In genomic region chr14:60586687-60587453, GRCm38 (mm10) we compare ENCODE assay signal across 8 mouse cellular contexts. TPM values are rescaled to one million over a fixed set of nuclear protein-coding genes. Genes with fewer than 3 reads are reported as not detected.
DNase-seq lines count a peak whose midpoint lies in the region; ATAC-seq and TF ChIP-seq lines count a peak whose summit lies in the region.

No protein-coding gene starts in this region.

- peaks cover 19% of the 10 kb centered on the region for H3K4me1 ChIP-seq in kidney, embryonic 14.5 days (ENCODE audit: control insufficient read depth, insufficient read depth, low read length)
- H3K4me1 ChIP-seq in limb, embryonic 13.5 days = peaks cover 23% of the 10 kb centered on the region

- no peak for DNase-seq in kidney, postnatal 10 days
- peak; percentile 71 for DNase-seq in brain, embryonic 14.5 days (ENCODE audit: low read depth)
- DNase-seq in heart, adult 8-10 months (ENCODE audit: low spot score) = peak; percentile 41
- DNase-seq in ovary, postnatal 10 days (ENCODE audit: low spot score) = no peak

- peak; percentile 57; the same call in 1 of the 2 replicates for ATAC-seq in kidney, embryonic 14.5 days (ENCODE audit: low FRiP score, low TSS enrichment)
- no peak for ATAC-seq in limb, embryonic 13.5 days (ENCODE audit: low FRiP score, low read depth)
- ATAC-seq in megakaryocyte, adult 5-6 weeks (ENCODE audit: poor library complexity, severe bottlenecking) = no peak
- no peak for ATAC-seq in cerebellum, adult (ENCODE audit: insufficient number of reproducible peaks, low FRiP score, low TSS enrichment)

- no peaks in the 10 kb centered on the region for H3K9me3 ChIP-seq in kidney, embryonic 14.5 days (ENCODE audit: control insufficient read depth, low read length)
- H3K9me3 ChIP-seq in limb, embryonic 13.5 days = no peaks in the 10 kb centered on the region

- no peak overlapping the region for H3K4me2 ChIP-seq in kidney, embryonic 14.5 days (replicated peaks; ENCODE audit: low read depth, low read length)
- H3K4me2 ChIP-seq in limb, embryonic 13.5 days (replicated peaks) = no peak overlapping the region

- H3K4me3 ChIP-seq in kidney, embryonic 14.5 days (ENCODE audit: low read length) = no peak overlapping the region
- H3K4me3 ChIP-seq in limb, embryonic 13.5 days = no peak overlapping the region

- no peak for TF ChIP-seq CTCF in brain, embryonic 14.5 days (IDR thresholded peaks at IDR 0.05; ENCODE audit: borderline replicate concordance, extremely low read depth, insufficient read depth, insufficient read length)

- no peaks in the 10 kb centered on the region for H3K27me3 ChIP-seq in kidney, embryonic 14.5 days (ENCODE audit: control insufficient read depth, insufficient read depth, low read length)
- H3K27me3 ChIP-seq in limb, embryonic 13.5 days = no peaks in the 10 kb centered on the region

- peak overlapping the region; percentile 10; the same call in 1 of the 2 replicates for H3K27ac ChIP-seq in kidney, embryonic 14.5 days (ENCODE audit: low read depth, low read length)
- peak overlapping the region; percentile 55 for H3K27ac ChIP-seq in limb, embryonic 13.5 days

- WGBS in kidney, embryonic 14.5 days = 60% methylated on average over 15 of the region's 15 CpGs
- WGBS in limb, embryonic 13.5 days = 66% methylated on average over 15 of the region's 15 CpGs

- no peak overlapping the region for H3K9ac ChIP-seq in kidney, embryonic 14.5 days (ENCODE audit: low read depth, low read length)
- H3K9ac ChIP-seq in limb, embryonic 13.5 days = no peak overlapping the region

- no peak for TF ChIP-seq POLR2A in brain, embryonic 14.5 days (IDR thresholded peaks at IDR 0.05; ENCODE audit: borderline replicate concordance, extremely low read depth, insufficient read depth, insufficient read length, poor library complexity, severe bottlenecking)

- H3K36me3 ChIP-seq in kidney, embryonic 14.5 days (ENCODE audit: control insufficient read depth, insufficient read depth, low read length) = no peaks in the 10 kb centered on the region
- no peaks in the 10 kb centered on the region for H3K36me3 ChIP-seq in limb, embryonic 13.5 days

RNA-seq across cellular contexts. Expression of gene Spata13, which starts 46.9 kb away (rescaled TPM):
- polyA plus RNA-seq in kidney, embryonic 14.5 days (2014; fragmentation: Nextera tagmentation; extraction: Ambion mirVana) = 54.1 and 65.7 TPM in 2 replicates
- polyA plus RNA-seq in brain, embryonic 14.5 days (2012; rRNA removed) = 17.0 and 22.1 TPM in 2 replicates
- 10 to 100 TPM; 11.3 to 15.0 (median 13.6) TPM for total RNA-seq in heart, adult 8-10 months (2022)
- polyA plus RNA-seq in limb, embryonic 13.5 days (2015; fragmentation: Nextera tagmentation; extraction: Ambion mirVana) = 10.2 TPM in 2 replicates
- total RNA-seq in megakaryocyte, adult 5-6 weeks (2015) = 9.4 and 10.2 TPM in 2 replicates
- total RNA-seq in megakaryocyte, adult 5-6 weeks (2017) = 18.2 and 19.0 TPM in 2 replicates

Comparison
In these comparisons a context has a peak if more than half of its experiments do, and no peak if none do; other contexts are left out.
1. DNase-seq: peak in brain, embryonic 14.5 days (single experiment) and heart, adult 8-10 months (single experiment); none in kidney, postnatal 10 days (single experiment) and ovary, postnatal 10 days (single experiment).